Mouse (Mus musculus): ENCODE data around the gene Casc3.

The Casc3 gene

GRCm38 (mm10) chr11:98871416-98871815 lies 66.7 kb downstream of the Casc3 start:
- DNase-seq (ENCODE audit: low spot score): no peak

- peak; percentile 77 for DNase-seq (ENCODE audit: low spot score)
Observed at GRCm38 (mm10) chr11:98872040-98872439, 67.3 kb downstream of the Casc3 start.

- DNase-seq (ENCODE audit: low spot score): peak; percentile 93
Observed at GRCm38 (mm10) chr11:98873900-98874299, 69.2 kb downstream of the Casc3 start.

GRCm38 (mm10) chr11:98877001-98877400 lies 72.3 kb downstream of the Casc3 start:
- DNase-seq (ENCODE audit: low spot score): no peak

All from lung, postnatal 25 days (tissue).